Mouse (Mus musculus) layer of hippocampus, adult 6 months (tissue): ENCODE measurements around the gene Olfr676. TPM values are rescaled to one million over a fixed set of nuclear protein-coding genes. Genes with fewer than 3 reads are reported as not detected.

Source experiments
- long read RNA-seq, 2 experiments: library from polyadenylated mRNA; unstranded; transcript quantifications; one replicate each; pipeline ENCODE4 v2.0.0; 2019 to 2020
- polyA plus RNA-seq: library from polyadenylated mRNA; unstranded; fragments of <200 nt; fragmentation: Nextera tagmentation; gene quantifications from 2 replicates; pipeline ENCODE4 v1.2.3, GENCODE M21; 2021

Gene Olfr676
- not detected in 2 replicates for polyA plus RNA-seq
- long read RNA-seq, experiment 1, result 0 reads
- long read RNA-seq, experiment 2, result 0 reads

DNA sequence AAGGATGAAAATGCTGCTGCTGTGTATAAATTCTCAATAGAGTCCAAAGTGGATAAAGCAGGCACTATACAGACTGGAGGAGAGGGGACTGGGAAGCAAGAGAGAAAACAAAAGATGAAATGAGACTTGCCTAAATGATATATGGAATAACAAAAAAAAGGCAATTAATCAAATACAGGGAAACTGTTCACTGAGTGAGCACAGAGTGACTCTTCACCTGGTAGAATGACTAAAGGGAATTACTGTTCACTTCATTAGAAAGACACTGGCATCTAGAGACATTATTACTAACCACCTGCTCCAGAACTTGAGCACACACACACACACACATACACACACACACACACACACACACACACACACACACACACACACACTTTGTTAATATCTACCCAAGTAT lies at the start of gene Olfr676:
Gene Olfr676 (plus strand): TSS at position 301 of the 400 bp plus-strand sequence.

DNA sequence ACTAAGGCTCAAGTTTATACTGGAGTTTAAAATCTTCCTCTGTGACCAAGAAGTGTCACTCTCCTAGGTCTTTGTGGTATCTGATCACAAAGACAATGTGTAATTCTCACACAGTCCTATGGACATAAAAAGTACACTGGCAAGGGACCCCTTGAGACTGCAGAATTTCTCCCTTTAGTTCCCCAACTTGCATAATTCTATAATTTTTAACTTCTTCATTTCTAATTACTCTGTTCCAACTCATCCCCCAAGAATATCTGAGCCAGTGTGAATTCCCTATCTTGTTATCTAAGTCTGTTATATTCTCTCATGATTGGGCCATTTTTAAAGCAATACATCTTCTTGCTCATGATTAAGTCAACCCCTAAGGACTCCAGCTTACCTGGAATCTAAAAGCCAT lies 30.6 kb upstream of the Olfr676 start, which contains the start of gene Olfr672:
Gene Olfr672 (minus strand): TSS at position 101 of the 400 bp plus-strand sequence.

DNA sequence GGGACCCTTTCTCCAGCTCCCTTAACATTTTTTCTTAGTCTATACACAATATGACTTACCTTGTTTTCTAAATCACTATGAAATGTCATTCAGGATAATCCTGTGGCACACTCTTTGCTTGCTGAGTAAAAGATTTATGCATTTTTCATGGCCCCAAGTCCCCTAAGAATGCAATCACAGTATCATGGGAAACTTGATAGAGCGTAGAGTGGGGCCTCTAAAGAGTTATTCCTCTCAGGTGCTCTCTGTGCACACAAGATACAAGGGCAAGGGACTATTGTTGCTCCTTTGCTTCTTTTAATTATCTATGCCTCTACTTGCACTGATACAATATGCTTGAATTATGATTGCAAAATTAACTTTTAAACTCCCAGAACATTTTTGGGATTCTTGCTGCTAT lies 4.1 kb upstream of the Olfr676 start, which contains the start of gene Olfr675:
Gene Olfr675 (minus strand): TSS at position 101 of the 400 bp plus-strand sequence.

DNA sequence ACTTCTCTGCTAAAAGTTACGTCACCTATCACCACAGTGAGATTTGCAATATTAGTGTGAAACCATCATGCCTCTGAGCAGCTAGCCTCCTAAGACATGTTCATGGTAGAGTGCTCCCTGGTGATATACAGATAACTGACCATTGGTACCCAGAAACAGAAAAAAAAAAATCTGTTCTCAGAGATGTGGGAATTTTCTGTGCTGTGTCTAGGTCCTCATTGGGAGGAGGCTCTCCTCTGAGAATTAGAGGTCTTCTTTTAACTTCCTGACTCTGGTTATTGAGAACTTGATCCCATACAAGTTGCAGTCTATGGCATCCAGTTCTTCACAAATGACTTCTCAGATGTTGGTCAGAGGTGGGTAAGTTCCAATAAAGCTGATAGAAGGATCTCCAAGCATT lies 31.7 kb downstream of the Olfr676 start, which contains the start of gene Olfr678:
Gene Olfr678 (plus strand): TSS at position 301 of the 400 bp plus-strand sequence.

DNA sequence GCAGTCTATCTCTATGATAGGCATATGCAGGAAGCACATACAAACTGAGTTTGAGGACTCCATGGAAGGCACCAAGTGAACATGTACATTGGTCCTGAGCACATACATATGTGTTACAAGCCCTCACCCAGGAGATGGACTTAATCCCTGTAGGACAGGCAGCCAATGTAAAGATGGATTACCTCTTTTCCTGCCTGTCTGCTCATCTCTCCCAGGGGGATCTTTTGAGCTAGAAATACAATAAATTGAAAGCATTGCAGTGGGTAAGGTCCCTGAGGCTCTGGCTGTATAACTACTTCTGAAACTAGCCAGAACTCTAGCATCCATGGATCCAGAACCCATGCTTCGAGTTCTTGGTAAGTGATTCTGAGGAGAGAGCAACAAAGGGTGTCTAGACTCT lies 48.4 kb downstream of the Olfr676 start, which contains the start of gene Olfr679:
Gene Olfr679 (plus strand): TSS at position 301 of the 400 bp plus-strand sequence.

Other genes with a start within 250 kb of the Olfr676 start
- gene Usp17lb, start 190.1 kb upstream of the Olfr676 start, polyA plus RNA-seq, result not detected in 2 replicates
- gene Usp17la, start 175.7 kb upstream of the Olfr676 start, polyA plus RNA-seq, result not detected in 2 replicates
- gene Olfr665, start 154.7 kb upstream of the Olfr676 start, polyA plus RNA-seq, result not detected in 2 replicates
- not detected in 2 replicates for gene Olfr666, start 136.7 kb upstream of the Olfr676 start, polyA plus RNA-seq
- gene Olfr667, start 111.2 kb upstream of the Olfr676 start, polyA plus RNA-seq, result not detected in 2 replicates
- gene Olfr668, start 104.6 kb upstream of the Olfr676 start, polyA plus RNA-seq, result not detected in 2 replicates
- gene Olfr669, start 98.5 kb upstream of the Olfr676 start, polyA plus RNA-seq, result not detected in 2 replicates
- gene Olfr670, start 70.1 kb upstream of the Olfr676 start, polyA plus RNA-seq, result not detected in 2 replicates
- gene Olfr671, start 53.6 kb upstream of the Olfr676 start, polyA plus RNA-seq, result not detected in 2 replicates
- not detected in 2 replicates for gene Olfr672, start 30.7 kb upstream of the Olfr676 start, polyA plus RNA-seq
- not detected in 2 replicates for gene Olfr675, start 4.2 kb upstream of the Olfr676 start, polyA plus RNA-seq
- not detected in 2 replicates for gene Olfr677, start 18.7 kb downstream of the Olfr676 start, polyA plus RNA-seq
- not detected in 2 replicates for gene Olfr678, start 31.8 kb downstream of the Olfr676 start, polyA plus RNA-seq
- gene Olfr679, start 48.5 kb downstream of the Olfr676 start, polyA plus RNA-seq, result not detected in 2 replicates
- not detected in 2 replicates for gene Olfr680-ps1, start 60.1 kb downstream of the Olfr676 start, polyA plus RNA-seq
- not detected in 2 replicates for gene Olfr681, start 84.1 kb downstream of the Olfr676 start, polyA plus RNA-seq
- not detected in 2 replicates for gene Olfr683, start 114.3 kb downstream of the Olfr676 start, polyA plus RNA-seq
- not detected in 2 replicates for gene Olfr684, start 131.0 kb downstream of the Olfr676 start, polyA plus RNA-seq
- gene Olfr685, start 153.3 kb downstream of the Olfr676 start, polyA plus RNA-seq, result not detected in 2 replicates
- not detected in 2 replicates for gene Olfr686, start 174.8 kb downstream of the Olfr676 start, polyA plus RNA-seq